Mouse (Mus musculus): ENCODE data around the gene Cdk2ap2. TPM values are rescaled to one million over a fixed set of nuclear protein-coding genes. Genes with fewer than 3 reads are reported as not detected.

The Cdk2ap2 gene
- total and polyA plus RNA-seq, 3 experiments, result 25.4 to 60.2 (median 40.9) TPM

DNA sequence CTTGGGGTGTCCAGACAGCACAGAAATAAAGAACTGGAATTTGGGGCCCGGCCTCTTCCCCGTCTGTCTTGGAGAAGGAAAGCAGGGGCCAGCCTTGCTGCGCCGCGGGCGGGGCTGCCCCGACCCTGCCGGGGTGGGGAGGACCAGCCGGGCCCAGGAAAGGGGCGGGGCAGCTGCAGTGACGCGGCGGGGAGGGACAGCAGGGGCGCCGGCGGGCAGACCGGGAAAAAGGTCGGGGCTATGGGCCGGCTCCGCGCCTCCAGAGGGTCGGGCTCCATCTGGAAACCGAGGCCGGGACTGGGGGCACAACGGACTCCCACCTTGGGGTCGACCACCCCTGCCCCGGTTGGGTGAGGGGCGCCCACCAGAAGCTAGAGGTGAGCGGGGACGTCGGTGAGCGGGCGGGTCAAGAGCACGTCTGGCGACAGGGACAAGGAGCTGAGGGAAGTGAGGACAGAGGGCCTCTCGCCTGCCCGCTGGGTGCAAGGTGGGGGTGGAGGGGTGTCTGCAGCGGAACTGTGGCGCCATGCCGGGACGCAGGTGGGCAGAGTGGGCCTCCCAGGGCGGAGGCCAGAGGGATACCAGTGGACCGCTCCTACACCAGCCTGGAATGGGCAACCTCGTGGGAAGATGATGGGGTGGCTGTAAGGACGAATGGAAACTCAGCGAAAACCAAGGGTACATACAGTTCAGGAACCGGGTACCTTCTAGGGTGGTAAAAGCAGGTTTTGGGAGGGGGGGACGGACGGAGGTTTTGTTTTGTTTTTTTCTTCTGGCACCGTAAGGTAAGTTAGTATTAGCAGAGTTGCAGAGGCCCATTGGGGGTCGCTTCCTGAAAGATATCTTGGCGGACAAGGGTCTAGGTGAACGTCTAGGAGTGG lies 3.1 kb downstream of the Cdk2ap2 start, which contains the start of gene Pitpnm1:
Gene Pitpnm1, plus strand, starts transcription at position 162 of the 881 bp plus-strand sequence.
- no peaks in the 10 kb centered on the region; the same call in 1 of the 2 replicates for H3K27me3 ChIP-seq (ENCODE audit: insufficient read depth, low read length)
- no peak for TF ChIP-seq GATA2 (IDR thresholded peaks at IDR 0.05; ENCODE audit: borderline replicate concordance, low read depth, low read length)
- no peak for TF ChIP-seq POLR2AphosphoS5 (IDR thresholded peaks at IDR 0.05; ENCODE audit: insufficient replicate concordance, low read depth, low read length)
- TF ChIP-seq TAL1 (conservative IDR thresholded peaks at IDR 0.05; ENCODE audit: low read depth, low read length), result no peak
- no peak for TF ChIP-seq GATA1 (IDR thresholded peaks at IDR 0.05; ENCODE audit: borderline replicate concordance, low read length)
- TF ChIP-seq CTCF (IDR thresholded peaks at IDR 0.05; ENCODE audit: low read depth, low read length), result no peak
- DNase-seq (ENCODE audit: low spot score) (peak; percentile 83), ATAC-seq (ENCODE audit: extremely low read depth, insufficient number of reproducible peaks, low FRiP score, poor library complexity, severe bottlenecking) (no peak)
- peaks cover 56% of the 10 kb centered on the region for H3K36me3 ChIP-seq (replicated peaks)
- H3K4me1 ChIP-seq (ENCODE audit: insufficient read depth, low read depth, low read length), result peaks cover 56% of the 10 kb centered on the region
- H3K9me3 ChIP-seq (replicated peaks), result no peaks in the 10 kb centered on the region
- H3K4me3 ChIP-seq (ENCODE audit: low read depth, low read length), result peak within 1 kb of the TSS; percentile 85

GRCm38 (mm10) chr19:4100718-4101261 lies 3.8 kb downstream of the Cdk2ap2 start:
- Histone ChIP-seq H3K27me3 (ENCODE audit: insufficient read depth, low read length) (no peaks in the 10 kb centered on the region; the same call in 1 of the 2 replicates), H3K4me1 (ENCODE audit: insufficient read depth, low read depth, low read length) (peaks cover 56% of the 10 kb centered on the region)

GRCm38 (mm10) chr19:4101466-4101865 lies 4.5 kb downstream of the Cdk2ap2 start:
- H3K27me3 ChIP-seq (ENCODE audit: insufficient read depth, low read length), result no peaks in the 10 kb centered on the region; the same call in 1 of the 2 replicates
- no peak for TF ChIP-seq CTCF (IDR thresholded peaks at IDR 0.05; ENCODE audit: low read depth, low read length)
- ATAC-seq (ENCODE audit: extremely low read depth, insufficient number of reproducible peaks, low FRiP score, poor library complexity, severe bottlenecking) (no peak), DNase-seq (ENCODE audit: low spot score) (no peak)
- no peak overlapping the region; the same call in 1 of the 2 replicates for H3K4me3 ChIP-seq (ENCODE audit: low read depth, low read length)
- peaks cover 67% of the 10 kb centered on the region for H3K36me3 ChIP-seq (replicated peaks)
- no peaks in the 10 kb centered on the region for H3K9me3 ChIP-seq (replicated peaks)
- H3K4me1 ChIP-seq (ENCODE audit: insufficient read depth, low read depth, low read length), result peaks cover 51% of the 10 kb centered on the region

More at GRCm38 (mm10) chr19:4100718-4101261, 3.8 kb downstream of the Cdk2ap2 start:
- DNase-seq (ENCODE audit: low spot score), result peak; percentile 46
- peak overlapping the region; percentile 85 for H3K4me3 ChIP-seq (ENCODE audit: low read depth, low read length)
- TF ChIP-seq GATA2 (IDR thresholded peaks at IDR 0.05; ENCODE audit: borderline replicate concordance, low read depth, low read length), result no peak
- no peak for TF ChIP-seq CTCF (IDR thresholded peaks at IDR 0.05; ENCODE audit: low read depth, low read length)
- TF ChIP-seq GATA1 (IDR thresholded peaks at IDR 0.05; ENCODE audit: borderline replicate concordance, low read length), result no peak
- TF ChIP-seq POLR2AphosphoS5 (IDR thresholded peaks at IDR 0.05; ENCODE audit: insufficient replicate concordance, low read depth, low read length), result no peak
- no peak for TF ChIP-seq TAL1 (conservative IDR thresholded peaks at IDR 0.05; ENCODE audit: low read depth, low read length)
- H3K36me3 ChIP-seq (replicated peaks), result peaks cover 63% of the 10 kb centered on the region
- ATAC-seq (ENCODE audit: extremely low read depth, insufficient number of reproducible peaks, low FRiP score, poor library complexity, severe bottlenecking), result no peak
- H3K9me3 ChIP-seq (replicated peaks), result no peaks in the 10 kb centered on the region

DNA sequence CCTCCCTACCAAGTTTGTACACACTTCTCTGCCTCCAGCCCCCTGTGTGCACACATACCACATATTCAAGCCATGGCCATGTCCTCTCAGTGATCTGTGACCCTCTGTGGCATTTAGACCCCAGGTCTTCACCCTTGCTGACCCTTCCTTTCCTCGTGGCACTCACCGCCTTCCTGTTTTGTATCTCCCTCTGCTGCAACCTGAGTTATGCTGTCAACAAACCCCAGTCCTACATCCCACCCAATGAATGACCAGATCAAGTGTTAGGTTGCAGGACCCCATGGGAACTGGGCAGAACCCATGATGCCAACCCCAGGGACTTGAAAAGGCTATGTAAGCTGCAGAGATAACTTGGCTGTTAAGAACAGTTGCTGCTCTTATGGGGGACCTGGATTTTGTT lies 5.1 kb downstream of the Cdk2ap2 start:
- DNase-seq (ENCODE audit: low spot score) (no peak), ATAC-seq (ENCODE audit: extremely low read depth, insufficient number of reproducible peaks, low FRiP score, poor library complexity, severe bottlenecking) (no peak)
- Histone ChIP-seq H3K4me3 (ENCODE audit: low read depth, low read length) (no peak overlapping the region), H3K4me1 (ENCODE audit: insufficient read depth, low read depth, low read length) (peaks cover 47% of the 10 kb centered on the region), H3K9me3 (replicated peaks) (no peaks in the 10 kb centered on the region), H3K27me3 (ENCODE audit: insufficient read depth, low read length) (no peaks in the 10 kb centered on the region; the same call in 1 of the 2 replicates), H3K36me3 (replicated peaks) (peaks cover 73% of the 10 kb centered on the region)
- TF ChIP-seq GATA1 (IDR thresholded peaks at IDR 0.05; ENCODE audit: borderline replicate concordance, low read length) (no peak), GATA2 (IDR thresholded peaks at IDR 0.05; ENCODE audit: borderline replicate concordance, low read depth, low read length) (no peak), CTCF (IDR thresholded peaks at IDR 0.05; ENCODE audit: low read depth, low read length) (no peak), TAL1 (conservative IDR thresholded peaks at IDR 0.05; ENCODE audit: low read depth, low read length) (no peak), POLR2AphosphoS5 (IDR thresholded peaks at IDR 0.05; ENCODE audit: insufficient replicate concordance, low read depth, low read length) (no peak)

DNA sequence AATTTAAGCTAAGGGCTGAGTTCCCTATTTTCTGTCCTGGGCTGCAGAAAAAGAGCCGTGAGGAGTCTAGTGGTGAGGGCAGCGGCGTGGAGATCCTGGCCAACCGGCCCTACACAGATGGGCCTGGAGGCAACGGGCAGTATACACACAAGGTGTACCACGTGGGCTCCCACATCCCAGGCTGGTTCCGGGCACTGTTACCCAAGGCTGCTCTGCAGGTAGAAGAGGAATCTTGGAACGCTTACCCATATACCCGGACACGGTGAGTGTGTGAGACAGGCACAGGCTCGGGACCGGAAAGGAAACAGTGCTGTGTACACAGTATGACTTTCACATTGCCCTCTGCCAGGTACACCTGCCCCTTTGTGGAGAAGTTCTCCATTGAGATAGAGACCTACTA lies 5.6 kb downstream of the Cdk2ap2 start:
- H3K9me3 ChIP-seq (replicated peaks), result no peaks in the 10 kb centered on the region
- H3K4me3 ChIP-seq (ENCODE audit: low read depth, low read length), result no peak overlapping the region
- H3K27me3 ChIP-seq (ENCODE audit: insufficient read depth, low read length), result no peaks in the 10 kb centered on the region; the same call in 1 of the 2 replicates
- H3K4me1 ChIP-seq (ENCODE audit: insufficient read depth, low read depth, low read length), result peaks cover 43% of the 10 kb centered on the region
- H3K36me3 ChIP-seq (replicated peaks), result peaks cover 78% of the 10 kb centered on the region
- no peak for ATAC-seq (ENCODE audit: extremely low read depth, insufficient number of reproducible peaks, low FRiP score, poor library complexity, severe bottlenecking)
- no peak for TF ChIP-seq GATA2 (IDR thresholded peaks at IDR 0.05; ENCODE audit: borderline replicate concordance, low read depth, low read length)
- TF ChIP-seq GATA1 (IDR thresholded peaks at IDR 0.05; ENCODE audit: borderline replicate concordance, low read length), result no peak
- TF ChIP-seq TAL1 (conservative IDR thresholded peaks at IDR 0.05; ENCODE audit: low read depth, low read length), result no peak
- TF ChIP-seq CTCF (IDR thresholded peaks at IDR 0.05; ENCODE audit: low read depth, low read length), result no peak
- no peak for TF ChIP-seq POLR2AphosphoS5 (IDR thresholded peaks at IDR 0.05; ENCODE audit: insufficient replicate concordance, low read depth, low read length)
- DNase-seq (ENCODE audit: low spot score), result no peak

DNA sequence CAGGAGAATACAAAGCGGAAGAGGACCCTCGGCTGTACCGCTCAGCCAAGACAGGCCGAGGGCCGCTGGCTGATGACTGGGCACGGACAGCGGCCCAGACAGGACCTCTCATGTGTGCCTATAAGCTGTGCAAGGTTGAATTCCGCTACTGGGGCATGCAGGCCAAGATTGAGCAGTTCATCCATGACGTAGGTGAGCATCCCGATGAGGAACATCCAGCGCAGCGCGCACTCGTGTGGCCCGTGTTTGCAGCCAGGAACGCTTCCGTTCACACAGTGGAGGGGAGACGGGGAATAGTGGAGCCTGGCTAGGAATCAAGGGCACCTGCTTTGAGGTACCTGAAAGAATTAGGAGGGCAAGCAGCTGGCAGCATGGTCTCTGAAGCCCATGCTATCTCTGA lies 6.3 kb downstream of the Cdk2ap2 start:
- ATAC-seq (ENCODE audit: extremely low read depth, insufficient number of reproducible peaks, low FRiP score, poor library complexity, severe bottlenecking) (no peak), DNase-seq (ENCODE audit: low spot score) (no peak)
- no peak for TF ChIP-seq POLR2AphosphoS5 (IDR thresholded peaks at IDR 0.05; ENCODE audit: insufficient replicate concordance, low read depth, low read length)
- no peak for TF ChIP-seq TAL1 (conservative IDR thresholded peaks at IDR 0.05; ENCODE audit: low read depth, low read length)
- TF ChIP-seq GATA2 (IDR thresholded peaks at IDR 0.05; ENCODE audit: borderline replicate concordance, low read depth, low read length), result no peak
- no peak for TF ChIP-seq GATA1 (IDR thresholded peaks at IDR 0.05; ENCODE audit: borderline replicate concordance, low read length)
- no peak for TF ChIP-seq CTCF (IDR thresholded peaks at IDR 0.05; ENCODE audit: low read depth, low read length)
- Histone ChIP-seq H3K9me3 (replicated peaks) (no peaks in the 10 kb centered on the region), H3K4me3 (ENCODE audit: low read depth, low read length) (no peak overlapping the region), H3K27me3 (ENCODE audit: insufficient read depth, low read length) (no peaks in the 10 kb centered on the region; the same call in 1 of the 2 replicates), H3K4me1 (ENCODE audit: insufficient read depth, low read depth, low read length) (peaks cover 37% of the 10 kb centered on the region), H3K36me3 (replicated peaks) (peaks cover 78% of the 10 kb centered on the region)
